Mouse (Mus musculus): Measurements from ENCODE around the gene Hoxa11.

- TF ChIP-seq EP300 (IDR thresholded peaks at IDR 0.05; ENCODE audit: insufficient read depth, low read depth, low read length): no peak
- no peak for TF ChIP-seq CTCF (IDR thresholded peaks at IDR 0.05; ENCODE audit: low read depth, low read length)
- no peak for TF ChIP-seq POLR2A (IDR thresholded peaks at IDR 0.05; ENCODE audit: insufficient read depth, low read length)
Observed at GRCm38 (mm10) chr6:52218643-52219215, 26.9 kb downstream of the Hoxa11 start.

All from ES-Bruce4 (cell line).